Mouse (Mus musculus): ENCODE results near the gene Prss43. TPM values are rescaled to one million over a fixed set of nuclear protein-coding genes. Genes with fewer than 3 reads are reported as not detected.

The Prss43 gene
- not detected in 2 replicates for total RNA-seq (2014; rRNA removed)
- 0.11 and 0.31 TPM in 2 replicates for polyA plus RNA-seq (2015; fragmentation: Nextera tagmentation; extraction: Ambion mirVana)

GRCm38 (mm10) chr9:110826390-110826789 lies at the start of gene Prss43:
Gene Prss43, plus strand, starts transcription at chr9:110826690.
- DNase-seq (ENCODE audit: low spot score) (no peak), ATAC-seq (ENCODE audit: low FRiP score) (no peak)
- no peaks in the 10 kb centered on the region for H3K9me3 ChIP-seq (ENCODE audit: low read length)
- no peaks in the 10 kb centered on the region for H3K27me3 ChIP-seq (ENCODE audit: insufficient read depth, low read length)
- H3K36me3 ChIP-seq (ENCODE audit: insufficient read depth, low read length): no peaks in the 10 kb centered on the region
- no peak within 1 kb of the TSS for H3K4me3 ChIP-seq (ENCODE audit: low read depth, low read length)
- no peak within 1 kb of the TSS for H3K9ac ChIP-seq (replicated peaks; ENCODE audit: low read length, poor library complexity, severe bottlenecking)
- H3K4me1 ChIP-seq (ENCODE audit: insufficient read depth, low read length): no peaks in the 10 kb centered on the region
- no peak within 1 kb of the TSS for H3K4me2 ChIP-seq (ENCODE audit: low read depth, low read length, poor library complexity, severe bottlenecking)
- no peak within 1 kb of the TSS for H3K27ac ChIP-seq (ENCODE audit: low read depth, low read length)
- 86% methylated on average over 3 of the region's 3 CpGs for WGBS
- no peak for TF ChIP-seq CTCF (IDR thresholded peaks at IDR 0.05)

GRCm38 (mm10) chr9:110778100-110778499 lies 48.4 kb upstream of the Prss43 start:
- 88% methylated on average over 1 of the region's 1 CpGs for WGBS
- H3K9me3 ChIP-seq (ENCODE audit: low read length): no peaks in the 10 kb centered on the region
- H3K4me3 ChIP-seq (ENCODE audit: low read depth, low read length): no peak overlapping the region
- 0 out of 2 replicates have a peak, but pooled peaks cover 2% of the 10 kb centered on the region for H3K4me1 ChIP-seq (ENCODE audit: insufficient read depth, low read length)
- ATAC-seq (ENCODE audit: low FRiP score) (no peak), DNase-seq (ENCODE audit: low spot score) (peak; percentile 35)
- H3K4me2 ChIP-seq (ENCODE audit: low read depth, low read length, poor library complexity, severe bottlenecking): no peak overlapping the region
- TF ChIP-seq CTCF (IDR thresholded peaks at IDR 0.05): no peak
- no peak overlapping the region for H3K9ac ChIP-seq (replicated peaks; ENCODE audit: low read length, poor library complexity, severe bottlenecking)
- H3K36me3 ChIP-seq (ENCODE audit: insufficient read depth, low read length): no peaks in the 10 kb centered on the region
- no peak overlapping the region for H3K27ac ChIP-seq (ENCODE audit: low read depth, low read length)
- H3K27me3 ChIP-seq (ENCODE audit: insufficient read depth, low read length): no peaks in the 10 kb centered on the region

GRCm38 (mm10) chr9:110778559-110778958 lies 47.9 kb upstream of the Prss43 start:
- no peaks in the 10 kb centered on the region for H3K36me3 ChIP-seq (ENCODE audit: insufficient read depth, low read length)
- WGBS: 87% methylated on average over 7 of the region's 7 CpGs
- H3K4me2 ChIP-seq (ENCODE audit: low read depth, low read length, poor library complexity, severe bottlenecking): no peak overlapping the region
- H3K27me3 ChIP-seq (ENCODE audit: insufficient read depth, low read length): no peaks in the 10 kb centered on the region
- 0 out of 2 replicates have a peak, but pooled peaks have one; percentile 7 for TF ChIP-seq CTCF (IDR thresholded peaks at IDR 0.05)
- no peak overlapping the region for H3K9ac ChIP-seq (replicated peaks; ENCODE audit: low read length, poor library complexity, severe bottlenecking)
- no peak overlapping the region for H3K27ac ChIP-seq (ENCODE audit: low read depth, low read length)
- H3K9me3 ChIP-seq (ENCODE audit: low read length): no peaks in the 10 kb centered on the region
- 0 out of 2 replicates have a peak, but pooled peaks cover 2% of the 10 kb centered on the region for H3K4me1 ChIP-seq (ENCODE audit: insufficient read depth, low read length)
- H3K4me3 ChIP-seq (ENCODE audit: low read depth, low read length): no peak overlapping the region
- no peak for ATAC-seq (ENCODE audit: low FRiP score)
- no peak for DNase-seq (ENCODE audit: low spot score)

GRCm38 (mm10) chr9:110779242-110779913 lies 47.1 kb upstream of the Prss43 start:
- Histone ChIP-seq H3K4me3 (ENCODE audit: low read depth, low read length) (no peak overlapping the region), H3K4me1 (ENCODE audit: insufficient read depth, low read length) (0 out of 2 replicates have a peak, but pooled peaks cover 2% of the 10 kb centered on the region), H3K27ac (ENCODE audit: low read depth, low read length) (no peak overlapping the region), H3K9me3 (ENCODE audit: low read length) (no peaks in the 10 kb centered on the region), H3K4me2 (ENCODE audit: low read depth, low read length, poor library complexity, severe bottlenecking) (no peak overlapping the region), H3K36me3 (ENCODE audit: insufficient read depth, low read length) (no peaks in the 10 kb centered on the region), H3K27me3 (ENCODE audit: insufficient read depth, low read length) (no peaks in the 10 kb centered on the region), H3K9ac (replicated peaks; ENCODE audit: low read length, poor library complexity, severe bottlenecking) (no peak overlapping the region)
- 62% methylated on average over 5 of the region's 5 CpGs for WGBS
- peak; percentile 42 for TF ChIP-seq CTCF (IDR thresholded peaks at IDR 0.05)
- ATAC-seq (ENCODE audit: low FRiP score): no peak
- peak; percentile 10 for DNase-seq (ENCODE audit: low spot score)

GRCm38 (mm10) chr9:110781256-110781721 lies 45.2 kb upstream of the Prss43 start:
- no peaks in the 10 kb centered on the region for H3K9me3 ChIP-seq (ENCODE audit: low read length)
- WGBS: under 1% methylated on average over 43 of the region's 43 CpGs
- H3K4me2 ChIP-seq (ENCODE audit: low read depth, low read length, poor library complexity, severe bottlenecking): peak overlapping the region; percentile 71
- peak overlapping the region; percentile 50 for H3K4me3 ChIP-seq (ENCODE audit: low read depth, low read length)
- H3K27ac ChIP-seq (ENCODE audit: low read depth, low read length): peak overlapping the region; percentile 80
- peak; percentile 93 for ATAC-seq (ENCODE audit: low FRiP score)
- peak overlapping the region; percentile 76 for H3K9ac ChIP-seq (replicated peaks; ENCODE audit: low read length, poor library complexity, severe bottlenecking)
- no peaks in the 10 kb centered on the region for H3K27me3 ChIP-seq (ENCODE audit: insufficient read depth, low read length)
- peak; percentile 93 for DNase-seq (ENCODE audit: low spot score)
- peak; percentile 84 for TF ChIP-seq CTCF (IDR thresholded peaks at IDR 0.05)
- 0 out of 2 replicates have a peak, but pooled peaks cover 2% of the 10 kb centered on the region for H3K4me1 ChIP-seq (ENCODE audit: insufficient read depth, low read length)
- no peaks in the 10 kb centered on the region for H3K36me3 ChIP-seq (ENCODE audit: insufficient read depth, low read length)

- Histone ChIP-seq H3K9me3 (ENCODE audit: low read length) (no peaks in the 10 kb centered on the region), H3K4me1 (ENCODE audit: insufficient read depth, low read length) (0 out of 2 replicates have a peak, but pooled peaks cover 2% of the 10 kb centered on the region), H3K27me3 (ENCODE audit: insufficient read depth, low read length) (no peaks in the 10 kb centered on the region), H3K27ac (ENCODE audit: low read depth, low read length) (peak overlapping the region; percentile 80), H3K4me3 (ENCODE audit: low read depth, low read length) (peak overlapping the region; percentile 50), H3K9ac (replicated peaks; ENCODE audit: low read length, poor library complexity, severe bottlenecking) (peak overlapping the region; percentile 76), H3K36me3 (ENCODE audit: insufficient read depth, low read length) (no peaks in the 10 kb centered on the region), H3K4me2 (ENCODE audit: low read depth, low read length, poor library complexity, severe bottlenecking) (peak overlapping the region; percentile 71)
- no peak for TF ChIP-seq CTCF (IDR thresholded peaks at IDR 0.05)
- peak; percentile 74 for ATAC-seq (ENCODE audit: low FRiP score)
- peak; percentile 88 for DNase-seq (ENCODE audit: low spot score)
- under 1% methylated on average over 23 of the region's 23 CpGs for WGBS
Observed at GRCm38 (mm10) chr9:110781731-110782130, 44.8 kb upstream of the Prss43 start.
